Mouse (Mus musculus) bone marrow, adult 2 months (tissue): Measurements from ENCODE around the gene Nox4.

Experiments used
- CTCF ChIP-seq: fragments of 200-500 bp; IDR thresholded peaks from 2 replicates; pipeline ENCODE4 v1.5.1; 2011; ENCODE audit warnings: low read length, control low read depth; ENCODE audit not compliant: control insufficient read depth, insufficient read depth
- POLR2A ChIP-seq: fragments of 200-500 bp; IDR thresholded peaks from 2 replicates; pipeline ENCODE4 v1.6.1; 2011; ENCODE audit warnings: low read depth, mild to moderate bottlenecking, control low read depth, low read length, borderline replicate concordance; ENCODE audit not compliant: control insufficient read depth

- no peak for TF ChIP-seq POLR2A
- no peak for TF ChIP-seq CTCF
Measured at GRCm38 (mm10) chr7:87367834-87368233, 121.9 kb downstream of the Nox4 start.
